Mouse (Mus musculus): Measurements from ENCODE around the gene Brms1l.

Gene Brms1l

DNA sequence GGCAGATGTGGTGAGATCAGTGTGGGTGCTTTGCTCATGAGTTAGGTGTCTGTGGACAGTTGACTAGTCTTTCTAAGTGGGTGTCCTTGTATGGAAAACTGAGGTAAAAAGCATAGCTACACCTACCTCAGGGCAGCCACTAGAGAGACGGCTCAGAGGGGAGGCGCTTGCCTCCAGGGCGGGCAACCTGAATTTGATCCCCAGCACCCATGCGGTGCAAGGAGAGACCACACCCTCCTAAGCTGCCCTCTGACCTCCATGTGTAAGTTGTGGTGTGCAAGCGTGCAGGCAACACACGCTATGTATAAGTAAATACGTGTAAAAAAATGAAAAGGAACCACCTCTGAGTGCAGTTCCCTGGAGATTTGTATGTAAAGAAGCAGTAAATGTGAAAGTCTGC lies 24.5 kb downstream of the Brms1l start:
- DNase-seq (ENCODE audit: low spot score in 2 of 2) = no peak

DNA sequence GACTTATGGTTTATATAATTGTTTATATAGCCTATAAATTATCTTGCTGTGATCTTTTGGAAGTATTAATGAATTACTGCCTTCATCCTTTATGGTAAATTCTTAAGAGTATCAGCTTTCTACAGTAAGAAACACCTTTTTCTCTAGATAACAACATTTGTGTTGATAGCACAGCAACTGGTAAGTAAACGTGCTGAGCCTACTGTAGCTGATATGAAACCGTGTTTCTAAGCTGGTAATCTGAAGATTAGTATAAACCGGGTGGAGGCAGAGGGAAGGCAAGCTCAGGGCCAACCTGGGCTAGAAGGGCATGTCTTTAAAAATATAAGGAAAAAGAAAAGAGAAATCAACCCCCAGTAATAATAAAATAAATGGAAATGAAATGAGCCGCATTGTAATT lies 31.6 kb downstream of the Brms1l start:
- no peak for DNase-seq (ENCODE audit: low spot score in 2 of 2)

DNA sequence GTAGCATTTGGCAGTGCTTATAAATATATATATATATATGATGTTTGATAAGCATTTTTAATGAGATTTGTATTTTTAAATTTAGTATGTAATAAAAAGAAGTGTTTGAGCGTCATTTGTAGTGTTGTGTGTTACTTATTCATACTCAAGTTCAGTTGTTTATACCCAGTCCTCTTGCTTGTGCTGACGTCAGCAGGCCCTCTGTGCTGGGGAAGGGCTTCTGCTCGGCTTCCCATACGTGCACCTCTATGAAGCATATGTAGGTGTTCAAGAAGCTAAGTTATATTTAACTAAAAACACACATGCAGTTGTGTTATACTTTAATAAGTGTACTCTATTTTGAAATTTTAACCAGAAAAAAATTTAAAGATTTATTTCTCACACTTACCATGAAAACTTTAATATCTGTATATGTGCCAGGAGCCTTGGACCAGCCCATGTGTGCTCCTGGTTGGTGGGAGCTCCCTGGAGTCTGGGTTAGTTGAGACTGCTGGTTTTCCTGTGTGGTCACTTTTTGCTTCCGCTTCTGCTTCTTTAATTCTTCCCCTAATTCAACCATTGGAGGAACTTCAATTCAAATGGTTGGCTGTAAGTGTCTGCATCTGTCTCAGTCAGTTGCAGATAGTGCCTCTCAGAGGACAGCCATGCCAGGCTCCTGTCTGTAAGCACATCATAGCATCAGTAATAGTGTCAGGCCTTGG lies 33.6 kb downstream of the Brms1l start:
- DNase-seq (ENCODE audit: low spot score in 2 of 2) = no peak

GRCm38 (mm10) chr12:55885449-55885848 lies 49.3 kb downstream of the Brms1l start:
- no peak for DNase-seq (ENCODE audit: low spot score in 2 of 2)

DNA sequence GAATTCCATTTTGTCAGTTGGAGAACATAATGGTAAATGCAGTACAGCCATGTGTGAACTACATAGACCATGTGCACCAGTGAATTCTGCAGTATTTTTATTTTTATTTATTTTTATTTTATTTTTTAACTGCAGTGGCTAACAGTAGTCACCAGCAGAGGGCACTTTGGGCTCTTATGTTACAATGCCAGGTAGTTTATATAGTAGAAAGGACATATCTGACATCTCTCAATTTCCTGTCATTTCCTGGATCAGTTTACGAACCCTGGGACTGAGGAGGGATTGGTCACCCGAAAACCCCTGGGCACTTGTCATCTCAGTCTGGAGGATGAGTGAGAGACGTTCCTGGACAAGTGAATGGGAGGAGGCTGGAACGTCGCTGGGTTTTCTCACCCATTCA lies 52.4 kb downstream of the Brms1l start:
- DNase-seq (ENCODE audit: low spot score in 2 of 2) = no peak

DNA sequence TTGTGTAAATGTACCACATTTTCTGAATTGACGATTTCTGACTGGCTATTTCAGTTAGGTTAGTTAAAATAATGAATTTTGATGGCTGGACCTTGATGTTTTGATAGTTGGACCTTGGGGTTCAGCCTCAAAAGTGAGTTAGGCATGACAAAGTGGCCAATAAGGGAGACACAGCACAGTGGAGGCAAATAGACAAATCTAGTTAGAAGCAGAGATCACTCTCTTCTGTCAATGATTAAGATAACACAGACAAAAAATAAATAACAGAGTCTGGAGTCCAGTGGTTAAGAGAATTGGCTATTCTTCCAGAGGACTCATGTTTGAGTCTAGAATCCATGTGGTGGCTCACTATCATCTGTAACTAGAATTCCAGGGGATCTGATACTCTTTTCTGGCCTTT lies 68.7 kb downstream of the Brms1l start:
- no peak for DNase-seq (ENCODE audit: low spot score in 2 of 2)

- no peak for DNase-seq (ENCODE audit: low spot score in 2 of 2)
These were observed 76.0 kb downstream of the Brms1l start for GRCm38 (mm10) chr12:55912138-55912537.

GRCm38 (mm10) chr12:55913201-55913600 lies 77.1 kb downstream of the Brms1l start:
- DNase-seq (ENCODE audit: low spot score in 2 of 2) = no peak

- DNase-seq (ENCODE audit: low spot score in 2 of 2) = no peak
These were observed 80.1 kb downstream of the Brms1l start for GRCm38 (mm10) chr12:55916250-55916649.

- DNase-seq (ENCODE audit: low spot score in 2 of 2) = no peak
These were observed 80.9 kb downstream of the Brms1l start for GRCm38 (mm10) chr12:55917020-55917419.
